Mouse (Mus musculus): ENCODE measurements around the gene Eml6. TPM values are rescaled to one million over a fixed set of nuclear protein-coding genes. Genes with fewer than 3 reads are reported as not detected.
A peak's percentile ranks its signal among the peaks of the same experiment; 100 is the strongest.

The Eml6 gene
- polyA plus RNA-seq, 2 experiments: 0.09 to 0.55 TPM

GRCm38 (mm10) chr11:29724213-29724612, 301.6 kb downstream of the Eml6 start:
- ATAC-seq (ENCODE audit: insufficient read depth) (no peak), DNase-seq (ENCODE audit: low read depth in 3 of 3, low spot score in 3 of 3) (no peak)
- H3K4me2 ChIP-seq (ENCODE audit: low read depth): no peak overlapping the region
- no peaks in the 10 kb centered on the region for H3K4me1 ChIP-seq (replicated peaks; ENCODE audit: control insufficient read depth in 2 of 2, insufficient read depth in 2 of 2, low read length in 1 of 2)
- no peaks in the 10 kb centered on the region for H3K36me3 ChIP-seq (replicated peaks; ENCODE audit: control insufficient read depth, insufficient read depth, low read depth)
- H3K4me3 ChIP-seq (ENCODE audit: insufficient read depth in 1 of 2, low read depth in 2 of 2, low read length in 2 of 2): no peak overlapping the region
- no peak overlapping the region for H3K27ac ChIP-seq
- TF ChIP-seq CTCF (IDR thresholded peaks at IDR 0.05; ENCODE audit: low read depth): no peak
- no peak for TF ChIP-seq EP300 (IDR thresholded peaks at IDR 0.05; ENCODE audit: low read depth)
- no peak overlapping the region for H3K9ac ChIP-seq (replicated peaks)
- H3K9me3 ChIP-seq (ENCODE audit: control insufficient read depth, low read length): no peaks in the 10 kb centered on the region
- H3K27me3 ChIP-seq (ENCODE audit: control insufficient read depth, insufficient read depth, low read length): no peaks in the 10 kb centered on the region
- WGBS (ENCODE audit: insufficient replicate concordance): 83% methylated on average over 2 of the region's 2 CpGs

DNA sequence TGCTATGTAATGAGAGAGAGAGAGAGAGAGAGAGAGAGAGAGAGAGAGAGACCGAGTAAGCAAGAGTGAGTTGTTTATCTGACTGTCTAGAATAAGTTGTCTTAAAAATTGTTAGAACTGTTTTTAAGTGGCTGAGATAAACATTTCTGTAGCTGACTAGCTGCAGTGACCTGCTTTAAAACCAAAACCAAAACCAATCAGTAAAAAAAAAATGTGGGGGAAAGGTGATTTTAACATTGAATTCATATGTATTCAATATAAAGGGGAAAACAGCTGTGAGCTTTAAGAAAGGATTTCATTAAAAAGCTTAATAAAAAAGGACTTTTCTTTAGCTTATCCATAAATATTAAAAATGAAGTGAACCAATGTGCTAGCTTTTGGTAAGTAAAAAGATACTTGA, 306.2 kb downstream of the Eml6 start:
- H3K4me3 ChIP-seq (ENCODE audit: insufficient read depth in 1 of 2, low read depth in 2 of 2, low read length in 2 of 2): no peak overlapping the region
- no peaks in the 10 kb centered on the region for H3K36me3 ChIP-seq (replicated peaks; ENCODE audit: control insufficient read depth, insufficient read depth, low read depth)
- no peaks in the 10 kb centered on the region for H3K4me1 ChIP-seq (replicated peaks; ENCODE audit: control insufficient read depth in 2 of 2, insufficient read depth in 2 of 2, low read length in 1 of 2)
- H3K4me2 ChIP-seq (ENCODE audit: low read depth): no peak overlapping the region
- H3K27ac ChIP-seq: no peak overlapping the region
- TF ChIP-seq EP300 (IDR thresholded peaks at IDR 0.05; ENCODE audit: low read depth): no peak
- TF ChIP-seq CTCF (IDR thresholded peaks at IDR 0.05; ENCODE audit: low read depth): no peak
- no peaks in the 10 kb centered on the region for H3K9me3 ChIP-seq (ENCODE audit: control insufficient read depth, low read length)
- no peak for DNase-seq (ENCODE audit: low read depth in 3 of 3, low spot score in 3 of 3)
- H3K27me3 ChIP-seq (ENCODE audit: control insufficient read depth, insufficient read depth, low read length): no peaks in the 10 kb centered on the region
- H3K9ac ChIP-seq (replicated peaks): no peak overlapping the region
- no peak for ATAC-seq (ENCODE audit: insufficient read depth)
- 81% methylated on average over 1 of the region's 1 CpGs for WGBS (ENCODE audit: insufficient replicate concordance)

GRCm38 (mm10) chr11:29718541-29718940, 307.3 kb downstream of the Eml6 start:
- no peak overlapping the region for H3K27ac ChIP-seq
- DNase-seq (ENCODE audit: low read depth in 3 of 3, low spot score in 3 of 3): no peak

DNA sequence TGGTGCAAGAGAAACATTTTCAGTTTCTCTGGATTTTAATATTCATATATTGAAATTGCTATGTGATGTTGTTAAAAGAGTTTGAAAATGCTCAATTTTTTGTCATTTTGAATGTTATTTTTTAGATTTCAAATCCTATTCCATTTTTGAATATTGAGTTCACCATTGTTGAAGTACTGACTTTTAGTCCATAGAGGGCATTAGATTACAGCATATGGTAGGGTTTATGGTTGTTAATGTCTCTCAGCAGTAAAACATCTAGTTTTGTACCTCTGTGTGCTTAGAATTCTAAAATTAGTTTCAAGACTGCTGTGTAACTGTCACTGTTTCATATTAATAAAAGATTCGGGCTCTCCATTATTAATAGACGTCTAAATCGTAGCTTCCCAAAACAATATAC, 310.3 kb downstream of the Eml6 start:
- no peak overlapping the region for H3K4me2 ChIP-seq (ENCODE audit: low read depth)
- no peaks in the 10 kb centered on the region for H3K9me3 ChIP-seq (ENCODE audit: control insufficient read depth, low read length)
- H3K27me3 ChIP-seq (ENCODE audit: control insufficient read depth, insufficient read depth, low read length): no peaks in the 10 kb centered on the region
- WGBS (ENCODE audit: insufficient replicate concordance): 83% methylated on average over 3 of the region's 3 CpGs
- no peaks in the 10 kb centered on the region for H3K4me1 ChIP-seq (replicated peaks; ENCODE audit: control insufficient read depth in 2 of 2, insufficient read depth in 2 of 2, low read length in 1 of 2)
- H3K9ac ChIP-seq (replicated peaks): no peak overlapping the region
- H3K36me3 ChIP-seq (replicated peaks; ENCODE audit: control insufficient read depth, insufficient read depth, low read depth): no peaks in the 10 kb centered on the region
- no peak overlapping the region for H3K4me3 ChIP-seq (ENCODE audit: insufficient read depth in 1 of 2, low read depth in 2 of 2, low read length in 2 of 2)
- no peak overlapping the region for H3K27ac ChIP-seq
- ATAC-seq (ENCODE audit: insufficient read depth) (no peak), DNase-seq (ENCODE audit: low read depth in 3 of 3, low spot score in 3 of 3) (no peak)
- TF ChIP-seq EP300 (IDR thresholded peaks at IDR 0.05; ENCODE audit: low read depth) (no peak), CTCF (IDR thresholded peaks at IDR 0.05; ENCODE audit: low read depth) (peak; percentile 14; the same call in 1 of the 2 replicates)

More at GRCm38 (mm10) chr11:29718541-29718940, 307.3 kb downstream of the Eml6 start:
- WGBS (ENCODE audit: insufficient replicate concordance): 66% methylated on average over 6 of the region's 6 CpGs
- Histone ChIP-seq H3K36me3 (replicated peaks; ENCODE audit: control insufficient read depth, insufficient read depth, low read depth) (no peaks in the 10 kb centered on the region), H3K27me3 (ENCODE audit: control insufficient read depth, insufficient read depth, low read length) (no peaks in the 10 kb centered on the region), H3K9ac (replicated peaks) (no peak overlapping the region), H3K9me3 (ENCODE audit: control insufficient read depth, low read length) (no peaks in the 10 kb centered on the region), H3K4me1 (replicated peaks; ENCODE audit: control insufficient read depth in 2 of 2, insufficient read depth in 2 of 2, low read length in 1 of 2) (no peaks in the 10 kb centered on the region), H3K4me3 (ENCODE audit: insufficient read depth in 1 of 2, low read depth in 2 of 2, low read length in 2 of 2) (no peak overlapping the region), H3K4me2 (ENCODE audit: low read depth) (no peak overlapping the region)
- ATAC-seq (ENCODE audit: insufficient read depth): no peak
- TF ChIP-seq CTCF (IDR thresholded peaks at IDR 0.05; ENCODE audit: low read depth): no peak

DNA sequence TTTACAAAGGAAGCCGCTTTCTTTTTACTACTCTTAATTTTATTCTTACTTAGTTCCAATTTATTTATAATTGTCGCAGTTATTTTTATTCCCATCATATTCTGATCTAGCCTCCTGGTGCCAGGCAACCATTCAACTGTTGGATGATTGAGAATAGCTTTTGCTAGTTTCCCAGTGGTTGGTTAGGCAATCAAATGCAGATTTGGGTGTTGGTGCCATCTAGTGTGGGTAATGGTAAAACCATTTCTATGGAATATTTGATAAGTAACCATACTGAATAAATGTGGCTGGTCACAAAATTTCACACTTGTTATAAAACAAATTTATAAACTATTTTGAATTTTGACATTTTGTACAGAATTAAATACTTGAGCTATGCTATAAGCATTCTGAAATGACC, 311.0 kb downstream of the Eml6 start:
- H3K27ac ChIP-seq: no peak overlapping the region

More for the DNA sequence above, 311.0 kb downstream of the Eml6 start:
- no peak overlapping the region for H3K4me3 ChIP-seq (ENCODE audit: insufficient read depth in 1 of 2, low read depth in 2 of 2, low read length in 2 of 2)
- DNase-seq (ENCODE audit: low read depth in 3 of 3, low spot score in 3 of 3) (no peak), ATAC-seq (ENCODE audit: insufficient read depth) (no peak)
- H3K27me3 ChIP-seq (ENCODE audit: control insufficient read depth, insufficient read depth, low read length): no peaks in the 10 kb centered on the region
- WGBS (ENCODE audit: insufficient replicate concordance): 87% methylated on average over 2 of the region's 2 CpGs
- no peak overlapping the region for H3K4me2 ChIP-seq (ENCODE audit: low read depth)
- TF ChIP-seq EP300 (IDR thresholded peaks at IDR 0.05; ENCODE audit: low read depth) (no peak), CTCF (IDR thresholded peaks at IDR 0.05; ENCODE audit: low read depth) (peak; percentile 31; the same call in 1 of the 2 replicates)
- H3K9me3 ChIP-seq (ENCODE audit: control insufficient read depth, low read length): no peaks in the 10 kb centered on the region
- H3K36me3 ChIP-seq (replicated peaks; ENCODE audit: control insufficient read depth, insufficient read depth, low read depth): no peaks in the 10 kb centered on the region
- no peak overlapping the region for H3K9ac ChIP-seq (replicated peaks)
- no peaks in the 10 kb centered on the region for H3K4me1 ChIP-seq (replicated peaks; ENCODE audit: control insufficient read depth in 2 of 2, insufficient read depth in 2 of 2, low read length in 1 of 2)
